Mouse (Mus musculus) brain, embryonic 14.5 days (tissue): ENCODE data around the gene Dmrtc2.

Experiments
- CTCF ChIP-seq: fragments of 200-500 bp; IDR thresholded peaks from 2 replicates; pipeline ENCODE4 v1.5.1; 2012; ENCODE audit warnings: inconsistent platforms, mild to moderate bottlenecking, moderate library complexity, borderline replicate concordance; ENCODE audit not compliant: insufficient read depth, insufficient read length; ENCODE audit errors: extremely low read depth
- POLR2A ChIP-seq: fragments of 200-500 bp; IDR thresholded peaks from 2 replicates; pipeline ENCODE4 v1.6.1; 2012; ENCODE audit warnings: mild to moderate bottlenecking, inconsistent platforms, borderline replicate concordance; ENCODE audit not compliant: poor library complexity, insufficient read depth, insufficient read length, severe bottlenecking; ENCODE audit errors: extremely low read depth

DNA sequence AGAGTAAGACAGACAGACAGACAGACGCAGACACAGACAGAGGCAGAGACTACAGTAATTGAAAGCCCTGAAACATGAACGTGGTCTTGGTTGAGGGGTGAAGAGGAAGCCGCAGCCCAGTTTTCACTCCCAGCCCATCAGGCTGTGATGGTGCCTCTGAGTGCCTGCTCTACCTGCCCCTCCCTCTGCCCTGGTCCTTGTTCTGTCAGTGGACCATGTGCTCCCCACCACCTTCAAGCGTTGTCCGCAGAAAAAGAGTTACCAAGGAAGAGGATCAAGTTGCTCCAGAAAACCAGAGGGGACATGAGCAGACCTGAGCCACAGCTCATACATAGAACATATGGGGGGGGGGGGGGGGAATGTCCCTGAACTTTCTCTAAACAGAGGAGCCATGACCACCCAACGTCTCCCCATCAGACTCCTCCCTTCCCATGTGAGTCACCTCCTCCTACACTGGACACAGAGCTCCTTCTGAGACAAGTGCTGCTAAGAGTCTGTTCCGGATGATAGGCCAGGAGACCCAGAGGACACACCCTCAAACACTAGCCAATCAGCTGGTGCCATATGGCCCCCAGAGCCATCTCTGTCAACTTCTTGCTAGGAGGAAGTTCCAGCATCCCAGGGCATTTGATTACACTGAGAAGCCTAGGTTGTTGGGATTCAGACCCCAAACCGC is 17.2 kb upstream of the Dmrtc2 start:
- TF ChIP-seq CTCF (no peak), POLR2A (no peak)
